Mouse (Mus musculus) liver, embryonic 12.5 days (tissue): ENCODE data around the gene Wsb1. TPM values are rescaled to one million over a fixed set of nuclear protein-coding genes. Genes with fewer than 3 reads are reported as not detected.
"Not testable (repeated sequence)": the region's sequence is repeated elsewhere in the genome, so short reads cannot be mapped to it uniquely, and the experiment has no call there.

Source experiments
- ATAC-seq: fragments of 200-750 bp; cut with Nextera tagmentation; 2 replicates; pipeline ENCODE4 v1.8.0; 2017; ENCODE audit warnings: moderate number of reproducible peaks, mild to moderate bottlenecking, moderate library complexity
- H3K27ac ChIP-seq: fragments of 300-500 bp; sonication (generic); 2 replicates; pipeline ENCODE4 v1.5.1; 2016; ENCODE audit warnings: mild to moderate bottlenecking
- H3K27me3 ChIP-seq: fragments of 300-500 bp; sonication (generic); replicated peaks from 2 replicates; pipeline ENCODE4 v1.6.1; 2016; ENCODE audit warnings: mild to moderate bottlenecking, moderate library complexity
- H3K36me3 ChIP-seq: fragments of 300-500 bp; sonication (generic); 2 replicates; pipeline ENCODE4 v1.6.1; 2016; ENCODE audit warnings: mild to moderate bottlenecking, moderate library complexity
- H3K4me1 ChIP-seq: fragments of 300-500 bp; sonication (generic); 2 replicates; pipeline ENCODE4 v1.6.1; 2016
- H3K4me2 ChIP-seq: fragments of 300-500 bp; sonication (generic); 2 replicates; pipeline ENCODE4 v1.6.1; 2016; ENCODE audit warnings: mild to moderate bottlenecking, moderate library complexity
- H3K4me3 ChIP-seq: fragments of 300-500 bp; sonication (generic); 2 replicates; pipeline ENCODE4 v1.5.1; 2016; ENCODE audit warnings: mild to moderate bottlenecking, moderate library complexity
- H3K9ac ChIP-seq: fragments of 300-500 bp; sonication (generic); 2 replicates; pipeline ENCODE4 v1.6.1; 2016; ENCODE audit warnings: mild to moderate bottlenecking, moderate library complexity
- H3K9me3 ChIP-seq: fragments of 300-500 bp; sonication (generic); replicated peaks from 2 replicates; pipeline ENCODE4 v1.6.1; 2016; ENCODE audit warnings: mild to moderate bottlenecking, moderate library complexity
- WGBS: fragments of 180-500 bp; shearing (Covaris S2); methylation state at CpG from one replicate; pipeline ENCODE4 v1.1.7; 2016; ENCODE audit not compliant: insufficient replicate concordance; 5-methylcytosine and 5-hydroxymethylcytosine counted together
- polyA plus RNA-seq: library from polyadenylated mRNA; unstranded; fragments of >200 nt; fragmentation: Nextera tagmentation; extraction: Ambion mirVana; gene quantifications from 2 replicates; pipeline ENCODE4 v1.2.1, GENCODE M21; 2016

Gene Wsb1
- polyA plus RNA-seq, 1 experiment from 2014 or later: 56.4 TPM

GRCm38 (mm10) chr11:79260126-79260525, 5.7 kb upstream of the Wsb1 start:
- H3K27ac ChIP-seq, H3K4me3 ChIP-seq, H3K36me3 ChIP-seq, H3K9me3 ChIP-seq, ATAC-seq, H3K9ac ChIP-seq, H3K27me3 ChIP-seq, H3K4me2 ChIP-seq: not testable (repeated sequence)
- 73% methylated on average over 4 of the region's 4 CpGs for WGBS
- peaks cover 13% of the 10 kb centered on the region for H3K4me1 ChIP-seq

GRCm38 (mm10) chr11:79258738-79259137, 4.3 kb upstream of the Wsb1 start:
- Histone ChIP-seq H3K4me3 (no peak overlapping the region), H3K4me2 (no peak overlapping the region), H3K4me1 (peaks cover 19% of the 10 kb centered on the region), H3K9ac (no peak overlapping the region), H3K27me3 (peaks cover 8% of the 10 kb centered on the region), H3K9me3 (no peaks in the 10 kb centered on the region), H3K27ac (no peak overlapping the region), H3K36me3 (no peaks in the 10 kb centered on the region)
- ATAC-seq: no peak
- 62% methylated on average over 6 of the region's 6 CpGs for WGBS

GRCm38 (mm10) chr11:79253542-79254390, 705 bp downstream of the Wsb1 start:
- peaks cover 28% of the 10 kb centered on the region for H3K36me3 ChIP-seq
- H3K27me3 ChIP-seq: peaks cover 8% of the 10 kb centered on the region
- peaks cover 46% of the 10 kb centered on the region for H3K4me1 ChIP-seq
- H3K9ac ChIP-seq: peak overlapping the region; percentile 93
- peak overlapping the region; percentile 97 for H3K4me2 ChIP-seq
- peak overlapping the region; percentile 94 for H3K4me3 ChIP-seq
- no peaks in the 10 kb centered on the region for H3K9me3 ChIP-seq
- 1% methylated on average over 49 of the region's 49 CpGs for WGBS
- H3K27ac ChIP-seq: peak overlapping the region; percentile 89
- ATAC-seq: peak; percentile 74

GRCm38 (mm10) chr11:79252881-79253541, 1.5 kb downstream of the Wsb1 start:
- 18% methylated on average over 6 of the region's 6 CpGs for WGBS
- ATAC-seq: no peak

GRCm38 (mm10) chr11:79239024-79239423, 15.4 kb downstream of the Wsb1 start:
- Histone ChIP-seq H3K4me2 (no peak overlapping the region), H3K4me1 (no peaks in the 10 kb centered on the region), H3K9me3 (peaks cover 6% of the 10 kb centered on the region), H3K36me3 (peaks cover 64% of the 10 kb centered on the region), H3K27me3 (no peaks in the 10 kb centered on the region), H3K27ac (no peak overlapping the region), H3K4me3 (no peak overlapping the region), H3K9ac (no peak overlapping the region)
- WGBS: 88% methylated on average over 7 of the region's 7 CpGs
- ATAC-seq: no peak

More at GRCm38 (mm10) chr11:79252881-79253541, 1.5 kb downstream of the Wsb1 start:
- peaks cover 44% of the 10 kb centered on the region for H3K4me1 ChIP-seq
- peak overlapping the region; percentile 97 for H3K4me2 ChIP-seq
- no peaks in the 10 kb centered on the region for H3K9me3 ChIP-seq
- peak overlapping the region; percentile 94 for H3K4me3 ChIP-seq
- H3K9ac ChIP-seq: peak overlapping the region; percentile 93
- H3K27ac ChIP-seq: peak overlapping the region; percentile 89
- H3K27me3 ChIP-seq: peaks cover 8% of the 10 kb centered on the region
- peaks cover 35% of the 10 kb centered on the region for H3K36me3 ChIP-seq

GRCm38 (mm10) chr11:79238398-79238752, 16.1 kb downstream of the Wsb1 start:
- Histone ChIP-seq H3K36me3 (peaks cover 60% of the 10 kb centered on the region), H3K27ac (no peak overlapping the region), H3K4me1 (no peaks in the 10 kb centered on the region), H3K27me3 (no peaks in the 10 kb centered on the region), H3K4me3 (no peak overlapping the region), H3K9me3 (peaks cover 6% of the 10 kb centered on the region), H3K9ac (no peak overlapping the region), H3K4me2 (no peak overlapping the region)
- 50% methylated on average over 1 of the region's 1 CpGs for WGBS
- no peak for ATAC-seq

GRCm38 (mm10) chr11:79237644-79238397, 16.6 kb downstream of the Wsb1 start:
- 88% methylated on average over 11 of the region's 11 CpGs for WGBS
- Histone ChIP-seq H3K9ac (no peak overlapping the region), H3K27me3 (no peaks in the 10 kb centered on the region), H3K4me1 (no peaks in the 10 kb centered on the region), H3K27ac (no peak overlapping the region), H3K36me3 (peaks cover 54% of the 10 kb centered on the region), H3K4me3 (no peak overlapping the region), H3K4me2 (no peak overlapping the region), H3K9me3 (peaks cover 6% of the 10 kb centered on the region)
- no peak for ATAC-seq

- no peaks in the 10 kb centered on the region for H3K4me1 ChIP-seq
- WGBS: 84% methylated on average over 13 of the region's 13 CpGs
- H3K36me3 ChIP-seq: no peaks in the 10 kb centered on the region
- no peak overlapping the region for H3K27ac ChIP-seq
- no peak for ATAC-seq
- H3K4me2 ChIP-seq: no peak overlapping the region
- H3K9me3 ChIP-seq: no peaks in the 10 kb centered on the region
- no peak overlapping the region for H3K9ac ChIP-seq
- H3K4me3 ChIP-seq: no peak overlapping the region
- H3K27me3 ChIP-seq: no peaks in the 10 kb centered on the region
Measured at GRCm38 (mm10) chr11:79230251-79230570, 24.3 kb downstream of the Wsb1 start.

GRCm38 (mm10) chr11:79229561-79230250, 24.8 kb downstream of the Wsb1 start:
- H3K9me3 ChIP-seq: no peaks in the 10 kb centered on the region

GRCm38 (mm10) chr11:79229057-79229504, 25.4 kb downstream of the Wsb1 start:
- no peaks in the 10 kb centered on the region for H3K36me3 ChIP-seq
- H3K27me3 ChIP-seq: no peaks in the 10 kb centered on the region
- ATAC-seq: no peak
- no peak overlapping the region for H3K27ac ChIP-seq
- H3K9me3 ChIP-seq: no peaks in the 10 kb centered on the region
- no peak overlapping the region for H3K4me2 ChIP-seq
- 73% methylated on average over 10 of the region's 10 CpGs for WGBS
- H3K9ac ChIP-seq: no peak overlapping the region
- no peak overlapping the region for H3K4me3 ChIP-seq
- H3K4me1 ChIP-seq: peaks cover 9% of the 10 kb centered on the region

More at GRCm38 (mm10) chr11:79229561-79230250, 24.8 kb downstream of the Wsb1 start:
- WGBS: 75% methylated on average over 11 of the region's 11 CpGs
- no peak overlapping the region for H3K4me2 ChIP-seq
- H3K27me3 ChIP-seq: no peaks in the 10 kb centered on the region
- peaks cover 4% of the 10 kb centered on the region for H3K4me1 ChIP-seq
- no peak overlapping the region for H3K9ac ChIP-seq
- ATAC-seq: no peak
- H3K36me3 ChIP-seq: no peaks in the 10 kb centered on the region
- no peak overlapping the region for H3K27ac ChIP-seq
- H3K4me3 ChIP-seq: no peak overlapping the region

- Histone ChIP-seq H3K36me3 (no peaks in the 10 kb centered on the region), H3K4me3 (no peak overlapping the region), H3K9me3 (no peaks in the 10 kb centered on the region), H3K27me3 (no peaks in the 10 kb centered on the region), H3K4me2 (no peak overlapping the region), H3K9ac (no peak overlapping the region), H3K4me1 (peaks cover 12% of the 10 kb centered on the region), H3K27ac (no peak overlapping the region)
- WGBS: 86% methylated on average over 2 of the region's 2 CpGs
- ATAC-seq: no peak
Measured at GRCm38 (mm10) chr11:79228089-79228488, 26.4 kb downstream of the Wsb1 start.
